Mouse (Mus musculus): ENCODE measurements around the gene Tnfaip8l2.
"Not testable (repeated sequence)": the region's sequence is repeated elsewhere in the genome, so short reads cannot be mapped to it uniquely, and the experiment has no call there.

Gene Tnfaip8l2

GRCm38 (mm10) chr3:95112760-95113159, 29.4 kb downstream of the Tnfaip8l2 start:
- no peak for DNase-seq (ENCODE audit: low spot score)

GRCm38 (mm10) chr3:95110911-95111726, 31.0 kb downstream of the Tnfaip8l2 start, which contains the start of gene Vps72:
Gene Vps72 (plus strand): TSS chr3:95111022.
- peak; percentile 93 for DNase-seq (ENCODE audit: low spot score)

GRCm38 (mm10) chr3:95107898-95108297, 34.3 kb downstream of the Tnfaip8l2 start:
- no peak for DNase-seq (ENCODE audit: low spot score)

GRCm38 (mm10) chr3:95107308-95107707, 34.9 kb downstream of the Tnfaip8l2 start:
- not testable (repeated sequence) for DNase-seq (ENCODE audit: low spot score)

- DNase-seq (ENCODE audit: low spot score) = peak; percentile 98
Measured at GRCm38 (mm10) chr3:95106338-95107117, 35.6 kb downstream of the Tnfaip8l2 start, which contains the start of gene Pip5k1a. Gene Pip5k1a (minus strand): TSS chr3:95106930.

- DNase-seq (ENCODE audit: low spot score) = no peak
Measured at GRCm38 (mm10) chr3:95105586-95106337, 36.4 kb downstream of the Tnfaip8l2 start.

- DNase-seq (ENCODE audit: low spot score) = no peak
Measured at GRCm38 (mm10) chr3:95105121-95105520, 37.0 kb downstream of the Tnfaip8l2 start.

GRCm38 (mm10) chr3:95100854-95101253, 41.3 kb downstream of the Tnfaip8l2 start:
- no peak for DNase-seq (ENCODE audit: low spot score)

Data from testis, postnatal 14 days (tissue).